Mouse (Mus musculus) liver, adult (tissue): ENCODE results near the gene Nts.

Source experiments
- GATA4 ChIP-seq: IDR thresholded peaks from 2 replicates; pipeline ENCODE4 v1.6.1; 2014; ENCODE audit warnings: mild to moderate bottlenecking, low read length; ENCODE audit not compliant: insufficient replicate concordance

Gene Nts

GRCm38 (mm10) chr10:102490386-102490785 lies at the start of gene Nts:
Nts (minus strand) TSS chr10:102490486.
- no peak for TF ChIP-seq GATA4

GRCm38 (mm10) chr10:102527901-102528300 lies 37.6 kb upstream of the Nts start:
- no peak for TF ChIP-seq GATA4

GRCm38 (mm10) chr10:102514159-102514558 lies 23.9 kb upstream of the Nts start:
- TF ChIP-seq GATA4, result no peak

GRCm38 (mm10) chr10:102511807-102512461 lies 21.6 kb upstream of the Nts start, which contains the start of gene Rassf9:
Rassf9 (plus strand) TSS chr10:102512222.
- TF ChIP-seq GATA4, result no peak

- TF ChIP-seq GATA4, result no peak
These were observed 21.1 kb upstream of the Nts start for GRCm38 (mm10) chr10:102511461-102511806.

- no peak for TF ChIP-seq GATA4
These were observed 17.1 kb upstream of the Nts start for GRCm38 (mm10) chr10:102507386-102507785.

GRCm38 (mm10) chr10:102498754-102499153 lies 8.5 kb upstream of the Nts start:
- TF ChIP-seq GATA4, result no peak

GRCm38 (mm10) chr10:102491792-102492191 lies 1.5 kb upstream of the Nts start:
- TF ChIP-seq GATA4, result no peak

GRCm38 (mm10) chr10:102469412-102469811 lies 20.9 kb downstream of the Nts start:
- TF ChIP-seq GATA4, result no peak

- no peak for TF ChIP-seq GATA4
These were observed 38.5 kb downstream of the Nts start for GRCm38 (mm10) chr10:102451756-102452155.

GRCm38 (mm10) chr10:102449449-102449848 lies 40.8 kb downstream of the Nts start:
- TF ChIP-seq GATA4, result no peak

GRCm38 (mm10) chr10:102444912-102445556 lies 45.3 kb downstream of the Nts start:
- TF ChIP-seq GATA4, result no peak
